Comparison of ENCODE assay signal across 19 mouse cellular contexts in genomic region chr2:4190995-4191394, GRCm38 (mm10).
A peak's percentile ranks its signal among the peaks of the same experiment; 100 is the strongest.
DNase-seq lines count a peak whose midpoint lies in the region; ATAC-seq lines count a peak whose summit lies in the region.
"Had no signal": no experiment of that assay in that cellular context is flagged by ENCODE, and none has a peak within 500 bp of the region (broad histone marks: within the 10 kb centered on the region; RNA-seq: fewer than 3 reads in every experiment).

No protein-coding gene starts in this region.

- 48% methylated on average over 5 of the region's 5 CpGs for WGBS in neural tube, embryonic 11.5 days
- WGBS in liver, embryonic 12.5 days (ENCODE audit: insufficient replicate concordance): 65% methylated on average over 5 of the region's 5 CpGs

- no peaks in the 10 kb centered on the region for H3K9me3 ChIP-seq in neural tube, embryonic 11.5 days (ENCODE audit: control insufficient read depth, low read length)
- no peaks in the 10 kb centered on the region for H3K9me3 ChIP-seq in liver, embryonic 12.5 days (replicated peaks)
- H3K9me3 ChIP-seq: embryonic facial prominence, embryonic 13.5 days; forebrain, embryonic 12.5 days; heart, embryonic 13.5 days; intestine, embryonic 15.5 days had no signal

- H3K4me3 ChIP-seq in neural tube, embryonic 11.5 days (ENCODE audit: low read depth, low read length): no peak overlapping the region
- no peak overlapping the region for H3K4me3 ChIP-seq in liver, embryonic 12.5 days
- H3K4me3 ChIP-seq: embryonic facial prominence, embryonic 13.5 days; forebrain, embryonic 12.5 days; heart, embryonic 13.5 days; intestine, embryonic 15.5 days had no signal

- peak; percentile 43 for DNase-seq in neural tube, embryonic 11.5 days (ENCODE audit: low spot score)
- no peak for DNase-seq in neural tube, embryonic 10.5 days (ENCODE audit: extremely low spot score, low spot score)
- peak; percentile 19 for DNase-seq in embryo, embryonic 10.5 days (ENCODE audit: low spot score)
- DNase-seq in embryo, embryonic 9.5 days (ENCODE audit: extremely low spot score): peak; percentile 12
- peak; percentile 21 for DNase-seq in mesoderm, embryonic 11.5 days (ENCODE audit: low read depth, low spot score)
- no peak for DNase-seq in lung, postnatal 10 days
- DNase-seq: adrenal gland, adult 2 months; adrenal gland, postnatal 25 days; cerebellum, adult 18-20 months; cerebellum, adult 9-11 months; cerebellum, postnatal 36 days; gastrocnemius, postnatal 10 days; heart, postnatal 36 days had no signal

- H3K4me2 ChIP-seq in neural tube, embryonic 11.5 days (ENCODE audit: low read depth): no peak overlapping the region
- H3K4me2 ChIP-seq in liver, embryonic 12.5 days: no peak overlapping the region
- H3K4me2 ChIP-seq: embryonic facial prominence, embryonic 13.5 days; forebrain, embryonic 12.5 days; heart, embryonic 13.5 days; intestine, embryonic 15.5 days had no signal

- no peak overlapping the region for H3K27ac ChIP-seq in neural tube, embryonic 11.5 days (ENCODE audit: low read depth, low read length)
- H3K27ac ChIP-seq in liver, embryonic 12.5 days: no peak overlapping the region
- H3K27ac ChIP-seq: embryonic facial prominence, embryonic 13.5 days; forebrain, embryonic 12.5 days; heart, embryonic 13.5 days; intestine, embryonic 15.5 days had no signal

- no peak overlapping the region for H3K9ac ChIP-seq in neural tube, embryonic 11.5 days (ENCODE audit: low read length)
- H3K9ac ChIP-seq in liver, embryonic 12.5 days: no peak overlapping the region
- H3K9ac ChIP-seq: embryonic facial prominence, embryonic 13.5 days; forebrain, embryonic 12.5 days; heart, embryonic 13.5 days; intestine, embryonic 15.5 days had no signal

- H3K27me3 ChIP-seq in neural tube, embryonic 11.5 days (ENCODE audit: control insufficient read depth, insufficient read depth, low read length): no peaks in the 10 kb centered on the region
- H3K27me3 ChIP-seq in liver, embryonic 12.5 days (replicated peaks): no peaks in the 10 kb centered on the region
- H3K27me3 ChIP-seq: embryonic facial prominence, embryonic 13.5 days; forebrain, embryonic 12.5 days; heart, embryonic 13.5 days; intestine, embryonic 15.5 days had no signal

- H3K4me1 ChIP-seq in neural tube, embryonic 11.5 days (ENCODE audit: control insufficient read depth, insufficient read depth, low read length): 0 out of 2 replicates have a peak, but pooled peaks cover 3% of the 10 kb centered on the region
- H3K4me1 ChIP-seq in liver, embryonic 12.5 days: no peaks in the 10 kb centered on the region
- H3K4me1 ChIP-seq: intestine, embryonic 15.5 days had no signal

- ATAC-seq in neural tube, embryonic 11.5 days (ENCODE audit: insufficient read depth, low FRiP score, low TSS enrichment): peak; percentile 61; the same call in 1 of the 2 replicates
- no peak for ATAC-seq in liver, embryonic 12.5 days
- ATAC-seq: forebrain, embryonic 16.5 days; intestine, embryonic 15.5 days had no signal

- H3K36me3 ChIP-seq in neural tube, embryonic 11.5 days (ENCODE audit: control insufficient read depth, insufficient read depth, low read length): no peaks in the 10 kb centered on the region
- H3K36me3 ChIP-seq in liver, embryonic 12.5 days: no peaks in the 10 kb centered on the region
- H3K36me3 ChIP-seq: embryonic facial prominence, embryonic 13.5 days; forebrain, embryonic 12.5 days; heart, embryonic 13.5 days; intestine, embryonic 15.5 days had no signal

Comparison
In these comparisons a context has a peak if more than half of its experiments do, and no peak if none do; other contexts are left out.
1. DNase-seq: peak in neural tube, embryonic 11.5 days (single experiment), embryo, embryonic 10.5 days (single experiment), embryo, embryonic 9.5 days (single experiment) and mesoderm, embryonic 11.5 days (single experiment); none in neural tube, embryonic 10.5 days (single experiment) and lung, postnatal 10 days (single experiment).